Mouse (Mus musculus) MEL (cell line): ENCODE data around the gene Magix. TPM values are rescaled to one million over a fixed set of nuclear protein-coding genes. Genes with fewer than 3 reads are reported as not detected.

ENCODE experiments used
- DNase-seq: peaks from one replicate; pipeline ENCODE4 v3.0.0; 2011; ENCODE audit warnings: low read depth, low spot score
- H3K27ac ChIP-seq: 2 replicates; pipeline ENCODE4 v1.5.1; 2012; ENCODE audit warnings: low read depth, mild to moderate bottlenecking, control low read depth, low read length, moderate library complexity; ENCODE audit not compliant: control insufficient read depth
- H3K27me3 ChIP-seq, 2 experiments: fragments of 150-350 bp in 1 of 2; sonication (generic) in 1 of 2; 2 replicates each; pipeline ENCODE4 v1.6.1; 2012; ENCODE audit warnings: low read length in 2 of 2, mild to moderate bottlenecking in 2 of 2, improper control_type of control experiment in 1 of 2, moderate library complexity in 1 of 2; ENCODE audit not compliant: insufficient read depth in 2 of 2, control insufficient read depth in 1 of 2
- H3K36me3 ChIP-seq, 2 experiments: 2 replicates each; pipeline ENCODE4 v1.6.1; 2012 to 2014; ENCODE audit warnings: low read length in 2 of 2, improper control_type of control experiment in 1 of 2, inconsistent platforms in 1 of 2, mild to moderate bottlenecking in 1 of 2; ENCODE audit not compliant: insufficient read depth in 2 of 2, control insufficient read depth in 1 of 2
- H3K4me1 ChIP-seq, 2 experiments: fragments of 150-350 bp in 1 of 2; sonication (generic) in 1 of 2; 2 replicates each; pipeline ENCODE4 v1.6.1; 2012; ENCODE audit warnings: low read length in 2 of 2, improper control_type of control experiment in 1 of 2, mild to moderate bottlenecking in 1 of 2; ENCODE audit not compliant: insufficient read depth in 2 of 2, control insufficient read depth in 1 of 2
- H3K4me3 ChIP-seq, 2 experiments: fragments of 150-350 bp in 1 of 2; sonication (generic) in 1 of 2; 2 replicates each; pipeline ENCODE4 v1.5.1; 2012; ENCODE audit warnings: low read depth in 2 of 2, low read length in 2 of 2, mild to moderate bottlenecking in 2 of 2, moderate library complexity in 2 of 2, control low read depth in 1 of 2, improper control_type of control experiment in 1 of 2; ENCODE audit not compliant: control insufficient read depth in 1 of 2, insufficient read depth in 1 of 2
- H3K79me2 ChIP-seq: 2 replicates; pipeline ENCODE4 v1.6.1; 2012; ENCODE audit warnings: mild to moderate bottlenecking, low read length, moderate library complexity; ENCODE audit not compliant: control insufficient read depth, poor library complexity, insufficient read depth
- H3K9ac ChIP-seq: 2 replicates; pipeline ENCODE4 v1.6.1; 2012; ENCODE audit warnings: low read depth, mild to moderate bottlenecking, control low read depth, low read length, moderate library complexity; ENCODE audit not compliant: control insufficient read depth, poor library complexity, severe bottlenecking
- H3K9me3 ChIP-seq: fragments of 150-350 bp; sonication (generic); replicated peaks from 2 replicates; pipeline ENCODE4 v1.6.1; 2012; ENCODE audit warnings: mild to moderate bottlenecking, low read length, improper control_type of control experiment, moderate library complexity; ENCODE audit not compliant: insufficient read depth
- CHD1 ChIP-seq: IDR thresholded peaks from 2 replicates; pipeline ENCODE4 v1.6.1; 2012; ENCODE audit warnings: low read depth, mild to moderate bottlenecking, inconsistent platforms, low read length, improper control_type of control experiment
- CHD2 ChIP-seq: IDR thresholded peaks from 2 replicates; pipeline ENCODE4 v1.6.1; 2011; ENCODE audit warnings: low read length, improper control_type of control experiment
- ELF1 ChIP-seq: IDR thresholded peaks from 2 replicates; pipeline ENCODE4 v1.6.1; 2014; ENCODE audit warnings: low read depth, mild to moderate bottlenecking, inconsistent platforms, low read length, improper control_type of control experiment, moderate library complexity
- GABPA ChIP-seq: IDR thresholded peaks from 2 replicates; pipeline ENCODE4 v1.6.1; 2012; ENCODE audit warnings: low read depth, mild to moderate bottlenecking, inconsistent platforms, low read length, improper control_type of control experiment, moderate library complexity
- GATA1 ChIP-seq: IDR thresholded peaks from 2 replicates; pipeline ENCODE4 v1.6.1; 2011; ENCODE audit warnings: low read depth, low read length, improper control_type of control experiment
- MAFK ChIP-seq: IDR thresholded peaks from 2 replicates; pipeline ENCODE4 v1.6.1; 2011; ENCODE audit warnings: low read depth, mild to moderate bottlenecking, low read length, improper control_type of control experiment, borderline replicate concordance
- MAX ChIP-seq: IDR thresholded peaks from 2 replicates; pipeline ENCODE4 v1.6.1; 2011; ENCODE audit warnings: low read length, improper control_type of control experiment
- MAZ ChIP-seq: IDR thresholded peaks from 2 replicates; pipeline ENCODE4 v1.6.1; 2012; ENCODE audit warnings: low read depth, mild to moderate bottlenecking, inconsistent platforms, low read length, improper control_type of control experiment
- MXI1 ChIP-seq: IDR thresholded peaks from 2 replicates; pipeline ENCODE4 v1.6.1; 2011; ENCODE audit warnings: mild to moderate bottlenecking, low read depth, low read length, improper control_type of control experiment
- MYC ChIP-seq: IDR thresholded peaks from 2 replicates; pipeline ENCODE4 v1.6.1; 2011; ENCODE audit warnings: low read depth, mild to moderate bottlenecking, low read length, improper control_type of control experiment, moderate library complexity
- NRF1 ChIP-seq: IDR thresholded peaks from 2 replicates; pipeline ENCODE4 v1.6.1; 2014; ENCODE audit warnings: low read depth, mild to moderate bottlenecking, inconsistent platforms, low read length, improper control_type of control experiment, moderate library complexity; ENCODE audit not compliant: poor library complexity, insufficient read depth, severe bottlenecking
- POLR2A ChIP-seq, 2 experiments: IDR thresholded peaks; 2 replicates each; pipeline ENCODE4 v1.6.1; 2011 to 2012; ENCODE audit warnings: low read length in 2 of 2, mild to moderate bottlenecking in 2 of 2, control low read depth in 1 of 2, improper control_type of control experiment in 1 of 2, low read depth in 1 of 2, moderate library complexity in 1 of 2; ENCODE audit not compliant: control insufficient read depth in 1 of 2, insufficient read depth in 1 of 2, poor library complexity in 1 of 2
- POLR2AphosphoS2 ChIP-seq: IDR thresholded peaks from 2 replicates; pipeline ENCODE4 v1.6.1; 2011; ENCODE audit warnings: low read length, improper control_type of control experiment
- RAD21 ChIP-seq: IDR thresholded peaks from 2 replicates; pipeline ENCODE4 v1.6.1; 2011; ENCODE audit warnings: mild to moderate bottlenecking, low read depth, low read length, improper control_type of control experiment
- RCOR1 ChIP-seq: IDR thresholded peaks from 2 replicates; pipeline ENCODE4 v1.6.1; 2012; ENCODE audit warnings: low read depth, mild to moderate bottlenecking, inconsistent platforms, low read length, improper control_type of control experiment
- SIN3A ChIP-seq: IDR thresholded peaks from 2 replicates; pipeline ENCODE4 v1.6.1; 2012; ENCODE audit warnings: low read length, improper control_type of control experiment, inconsistent platforms
- SMC3 ChIP-seq: IDR thresholded peaks from 2 replicates; pipeline ENCODE4 v1.6.1; 2011; ENCODE audit warnings: low read depth, low read length, improper control_type of control experiment
- TCF12 ChIP-seq: IDR thresholded peaks from 2 replicates; pipeline ENCODE4 v1.6.1; 2014; ENCODE audit warnings: low read depth, mild to moderate bottlenecking, inconsistent platforms, low read length, improper control_type of control experiment, moderate library complexity
- UBTF ChIP-seq: IDR thresholded peaks from 2 replicates; pipeline ENCODE4 v1.6.1; 2012; ENCODE audit warnings: low read depth, mild to moderate bottlenecking, inconsistent platforms, low read length, improper control_type of control experiment, moderate library complexity, borderline replicate concordance; ENCODE audit not compliant: insufficient read depth
- USF2 ChIP-seq, 2 experiments: IDR thresholded peaks; 2 replicates each; pipeline ENCODE4 v1.6.1; 2011 to 2012; ENCODE audit warnings: improper control_type of control experiment in 2 of 2, low read length in 2 of 2, borderline replicate concordance in 1 of 2, inconsistent platforms in 1 of 2, low read depth in 1 of 2, mild to moderate bottlenecking in 1 of 2; ENCODE audit not compliant: insufficient read depth in 1 of 2
- ZC3H11A ChIP-seq: IDR thresholded peaks from 2 replicates; pipeline ENCODE4 v1.6.1; 2012; ENCODE audit warnings: low read depth, mild to moderate bottlenecking, inconsistent platforms, low read length, improper control_type of control experiment
- ZKSCAN1 ChIP-seq: IDR thresholded peaks from 2 replicates; pipeline ENCODE4 v1.6.1; 2012; ENCODE audit warnings: low read depth, mild to moderate bottlenecking, inconsistent platforms, low read length, improper control_type of control experiment, moderate library complexity
- polyA plus RNA-seq, 2 experiments: library from polyadenylated mRNA; stranded (reverse) in 1 of 2; unstranded in 1 of 2; fragments of >175 nt in 1 of 2; fragments of >200 nt in 1 of 2; gene quantifications; 2 replicates each; pipeline versions ENCODE4 v1.2.1 to v1.2.4; 2012; ENCODE audit warnings: low replicate concordance in 2 of 2, low read depth in 1 of 2; ENCODE audit not compliant: insufficient read length in 2 of 2, insufficient read depth in 1 of 2, missing spikeins in 1 of 2
- total RNA-seq: library from RNA; depleted of rRNA; stranded (reverse); fragments of 300-350 nt; gene quantifications from 2 replicates; pipeline ENCODE4 v1.2.3, GENCODE M21; 2012

The Magix gene
- total and polyA plus RNA-seq, 3 experiments, result 0.15 to 0.33 TPM; not detected in 1

- peaks cover 6% of the 10 kb centered on the region for H3K79me2 ChIP-seq
- no peak overlapping the region for H3K4me3 ChIP-seq
- no peak overlapping the region for H3K27ac ChIP-seq
- H3K36me3 ChIP-seq, result no peaks in the 10 kb centered on the region
- no peak overlapping the region for H3K9ac ChIP-seq
- peaks cover 3 to 16% of the 10 kb centered on the region in 2 experiments; a peak in 3 of 4 replicates for H3K4me1 ChIP-seq
- DNase-seq, result no peak
- no peaks in the 10 kb centered on the region for H3K27me3 ChIP-seq
- TF ChIP-seq ZKSCAN1 (no peak), POLR2A (IDR thresholded peaks at IDR 0.05; ENCODE audit: control insufficient read depth in 1 of 2, insufficient read depth in 1 of 2, low read depth in 1 of 2, low read length in 2 of 2, poor library complexity in 1 of 2) (no peak), SMC3 (no peak), NRF1 (no peak), GATA1 (no peak), MAX (no peak), USF2 (IDR thresholded peaks at IDR 0.05; ENCODE audit: borderline replicate concordance in 1 of 2, insufficient read depth in 1 of 2, low read depth in 1 of 2, low read length in 2 of 2) (no peak), MXI1 (no peak), CHD2 (no peak), GABPA (no peak), RCOR1 (no peak), UBTF (no peak), MAZ (no peak), CHD1 (no peak), RAD21 (no peak), POLR2AphosphoS2 (no peak), ZC3H11A (no peak), ELF1 (no peak)
- no peaks in the 10 kb centered on the region for H3K9me3 ChIP-seq
Observed at GRCm38 (mm10) chrX:7725841-7726240, 44.8 kb upstream of the Magix start.

GRCm38 (mm10) chrX:7724135-7724534 is 43.1 kb upstream of the Magix start:
- H3K27me3 ChIP-seq, result no peaks in the 10 kb centered on the region
- H3K4me1 ChIP-seq, result peaks cover 3 to 14% of the 10 kb centered on the region in 2 experiments; a peak in 3 of 4 replicates
- H3K9ac ChIP-seq, result no peak overlapping the region
- no peaks in the 10 kb centered on the region for H3K9me3 ChIP-seq
- DNase-seq, result no peak
- TF ChIP-seq USF2 (IDR thresholded peaks at IDR 0.05; ENCODE audit: borderline replicate concordance in 1 of 2, insufficient read depth in 1 of 2, low read depth in 1 of 2, low read length in 2 of 2) (no peak), CHD2 (no peak), MAFK (no peak), TCF12 (no peak), UBTF (no peak), MYC (no peak), SIN3A (no peak), POLR2AphosphoS2 (no peak), CHD1 (no peak)
- H3K4me3 ChIP-seq, result no peak overlapping the region
- H3K79me2 ChIP-seq, result peaks cover 6% of the 10 kb centered on the region
- no peaks in the 10 kb centered on the region for H3K36me3 ChIP-seq
- H3K27ac ChIP-seq, result no peak overlapping the region
